Mouse (Mus musculus): ENCODE data around the gene Zfp830. TPM values are rescaled to one million over a fixed set of nuclear protein-coding genes. Genes with fewer than 3 reads are reported as not detected.

Gene Zfp830
- polyA plus RNA-seq, 1 experiment from 2014 or later: 24.9 TPM

DNA sequence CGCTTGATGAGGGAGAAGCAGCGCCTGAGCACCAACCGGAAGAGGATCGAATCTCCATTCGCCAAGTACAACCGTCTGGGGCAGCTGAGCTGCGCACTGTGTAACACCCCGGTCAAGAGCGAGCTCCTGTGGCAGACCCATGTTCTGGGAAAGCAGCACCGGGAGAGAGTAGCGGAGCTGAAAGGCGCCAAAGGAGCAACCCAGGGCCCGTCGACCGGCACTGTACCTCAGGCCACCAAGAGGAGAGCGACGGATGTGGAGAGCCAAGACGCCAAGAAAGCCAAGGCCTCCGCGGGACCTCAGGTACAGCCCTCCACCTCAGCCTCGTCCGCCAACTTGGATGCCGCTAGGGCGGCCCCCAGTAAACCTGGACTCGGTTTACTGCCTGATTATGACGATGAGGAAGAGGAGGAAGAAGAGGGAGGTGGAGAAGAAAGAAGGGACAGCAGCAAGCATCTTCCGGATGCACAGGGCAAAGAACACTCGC is 336 bp downstream of the Zfp830 start:
- Histone ChIP-seq H3K9ac (peak overlapping the region; percentile 88), H3K9me3 (replicated peaks) (no peaks in the 10 kb centered on the region), H3K4me3 (peak overlapping the region; percentile 89), H3K4me2 (peak overlapping the region; percentile 94), H3K27me3 (replicated peaks) (no peaks in the 10 kb centered on the region), H3K36me3 (peaks cover 29% of the 10 kb centered on the region), H3K4me1 (peaks cover 32% of the 10 kb centered on the region), H3K27ac (peak overlapping the region; percentile 95)
- ATAC-seq: peak; percentile 67
- WGBS (ENCODE audit: insufficient replicate concordance): 0% methylated on average over 28 of the region's 28 CpGs

DNA sequence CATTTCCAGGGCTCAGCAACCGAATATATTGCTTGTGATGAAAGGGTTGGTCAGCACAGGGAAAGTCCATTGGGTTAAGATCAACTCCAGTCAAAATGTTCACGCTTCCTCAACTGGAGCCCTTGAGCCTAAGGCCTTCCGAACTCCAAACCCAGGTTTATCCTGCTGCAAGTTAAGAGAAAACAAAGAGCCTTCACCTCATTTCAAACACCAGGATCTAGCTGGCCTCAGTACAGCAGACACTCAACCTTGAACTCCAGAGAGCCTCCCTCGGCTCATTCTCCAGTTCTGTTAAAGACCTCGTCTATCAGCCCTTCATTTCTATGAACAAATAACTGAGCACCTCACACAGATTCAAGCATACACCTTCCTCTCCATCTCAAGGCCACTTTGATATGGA is 16.0 kb downstream of the Zfp830 start:
- H3K9ac ChIP-seq: peak overlapping the region; percentile 92
- no peaks in the 10 kb centered on the region for H3K9me3 ChIP-seq (replicated peaks)
- no peaks in the 10 kb centered on the region for H3K27me3 ChIP-seq (replicated peaks)
- no peak for ATAC-seq
- H3K36me3 ChIP-seq: peaks cover 19% of the 10 kb centered on the region
- peak overlapping the region; percentile 94 for H3K4me3 ChIP-seq
- H3K27ac ChIP-seq: peak overlapping the region; percentile 88; the same call in 1 of the 2 replicates
- 39% methylated on average over 5 of the region's 5 CpGs for WGBS (ENCODE audit: insufficient replicate concordance)
- H3K4me1 ChIP-seq: peaks cover 37% of the 10 kb centered on the region
- H3K4me2 ChIP-seq: peak overlapping the region; percentile 77

DNA sequence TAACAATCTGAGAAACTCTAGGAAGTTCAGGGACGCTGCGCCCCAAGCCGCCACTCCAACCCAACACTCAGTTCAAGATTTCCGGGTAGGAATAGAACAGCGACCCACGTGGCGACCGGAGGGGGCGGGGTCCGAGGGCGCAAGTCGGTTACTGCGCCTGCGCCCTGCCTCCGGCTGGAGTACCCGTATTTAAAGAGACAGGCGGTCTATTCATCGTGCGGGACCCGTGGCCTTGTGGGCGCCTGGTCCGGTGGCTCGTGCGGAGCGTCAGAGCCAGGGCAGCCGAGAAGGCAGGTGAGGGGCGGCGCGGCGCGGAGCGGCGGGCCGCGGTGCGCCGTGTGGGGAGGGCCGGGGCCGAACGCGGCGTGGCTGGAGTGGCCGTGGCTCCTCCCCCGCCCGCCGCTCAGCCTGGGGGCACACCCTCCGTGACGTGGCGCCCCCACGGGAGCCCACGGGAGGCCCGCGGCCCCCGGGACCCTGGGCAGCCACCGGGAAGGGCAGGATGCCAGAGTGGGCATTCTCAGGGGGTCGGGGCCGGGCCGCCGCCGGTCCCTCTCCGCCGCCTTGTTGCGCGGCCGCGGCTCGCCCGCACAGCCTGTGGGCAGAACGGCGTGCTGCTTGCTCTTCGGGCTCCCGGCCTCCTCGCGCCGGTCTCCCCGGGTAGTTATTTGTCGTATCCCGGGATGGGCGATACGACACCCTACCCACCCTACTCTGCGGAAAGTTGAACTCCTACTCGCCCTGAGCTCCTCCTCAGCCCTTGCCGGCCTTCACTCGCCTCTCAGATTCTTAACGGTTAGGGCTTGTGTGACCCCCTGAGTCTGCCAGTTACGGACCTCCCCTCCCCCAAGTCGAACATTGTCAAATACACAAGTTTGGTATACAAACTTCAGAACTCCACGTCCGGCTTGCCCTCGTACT is 17.1 kb downstream of the Zfp830 start, which contains the start of gene Lig3:
Lig3 (plus strand) TSS at position 126 of the 921 bp plus-strand sequence.
- Histone ChIP-seq H3K9me3 (replicated peaks) (no peaks in the 10 kb centered on the region), H3K27ac (peak within 1 kb of the TSS; percentile 88), H3K4me1 (peaks cover 37% of the 10 kb centered on the region), H3K9ac (peak within 1 kb of the TSS; percentile 92), H3K4me2 (peak within 1 kb of the TSS; percentile 77), H3K36me3 (peaks cover 30% of the 10 kb centered on the region), H3K27me3 (replicated peaks) (no peaks in the 10 kb centered on the region), H3K4me3 (peak within 1 kb of the TSS; percentile 94)
- under 1% methylated on average over 88 of the region's 90 CpGs for WGBS (ENCODE audit: insufficient replicate concordance)
- peak; percentile 93 for ATAC-seq

DNA sequence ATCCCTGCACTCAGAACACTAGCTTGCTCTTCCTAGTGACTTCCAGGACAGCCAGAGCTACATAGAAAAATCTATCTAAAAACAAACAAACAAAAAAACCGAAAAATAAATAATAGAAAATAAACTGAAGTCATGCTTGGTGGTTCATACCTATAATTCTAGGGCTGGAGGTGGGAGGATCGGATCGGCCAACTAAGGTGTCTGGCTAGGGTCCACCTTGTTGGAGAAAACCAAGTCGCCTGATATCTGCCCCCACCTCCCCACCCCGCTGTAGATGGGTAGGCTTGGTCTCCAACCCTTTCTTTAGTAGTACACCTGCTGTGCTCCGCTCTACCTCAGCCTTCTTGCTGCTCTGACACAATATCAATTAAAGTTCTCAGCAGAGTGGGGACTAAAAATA is 18.1 kb downstream of the Zfp830 start:
- H3K27ac ChIP-seq: 0 out of 2 replicates have a peak overlapping the region, but pooled peaks have one; percentile 88
- peak overlapping the region; percentile 94 for H3K4me3 ChIP-seq
- H3K9ac ChIP-seq: peak overlapping the region; percentile 92
- no peaks in the 10 kb centered on the region for H3K9me3 ChIP-seq (replicated peaks)
- ATAC-seq: no peak
- peak overlapping the region; percentile 77 for H3K4me2 ChIP-seq
- H3K27me3 ChIP-seq (replicated peaks): no peaks in the 10 kb centered on the region
- peaks cover 37% of the 10 kb centered on the region for H3K4me1 ChIP-seq
- 43% methylated on average over 6 of the region's 6 CpGs for WGBS (ENCODE audit: insufficient replicate concordance)
- H3K36me3 ChIP-seq: peaks cover 40% of the 10 kb centered on the region

- no peak overlapping the region for H3K9ac ChIP-seq
- 82% methylated on average over 11 of the region's 11 CpGs for WGBS (ENCODE audit: insufficient replicate concordance)
- H3K27me3 ChIP-seq (replicated peaks): no peaks in the 10 kb centered on the region
- peaks cover 37% of the 10 kb centered on the region for H3K4me1 ChIP-seq
- H3K4me2 ChIP-seq: no peak overlapping the region
- peaks cover 52% of the 10 kb centered on the region for H3K36me3 ChIP-seq
- ATAC-seq: no peak
- H3K27ac ChIP-seq: no peak overlapping the region
- H3K4me3 ChIP-seq: no peak overlapping the region
- no peaks in the 10 kb centered on the region for H3K9me3 ChIP-seq (replicated peaks)
Measured at GRCm38 (mm10) chr11:82783453-82783852, 19.3 kb downstream of the Zfp830 start.

DNA sequence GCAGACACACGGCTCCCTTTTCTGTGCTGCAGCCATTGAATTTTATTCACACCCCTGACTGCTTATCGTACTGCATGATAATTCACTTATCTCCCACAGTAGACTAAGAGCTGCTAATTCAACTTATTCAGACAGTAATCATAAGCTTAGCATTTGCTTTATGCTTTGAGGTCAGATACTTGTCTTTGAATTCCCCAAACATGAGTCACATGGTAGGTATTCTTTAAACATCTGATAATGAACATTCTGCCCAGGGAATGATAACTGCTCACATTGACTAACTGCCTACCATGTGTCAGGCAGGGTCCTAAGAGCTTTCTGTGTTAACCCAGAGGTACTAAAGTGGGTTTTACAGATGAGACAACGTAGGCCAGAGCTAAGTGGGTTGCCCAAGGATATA is 42.5 kb downstream of the Zfp830 start:
- no peak for ATAC-seq
- no peak overlapping the region for H3K4me3 ChIP-seq
- no peak overlapping the region for H3K27ac ChIP-seq
- no peak overlapping the region for H3K9ac ChIP-seq
- H3K36me3 ChIP-seq: peaks cover 94% of the 10 kb centered on the region
- 64% methylated on average over 3 of the region's 3 CpGs for WGBS (ENCODE audit: insufficient replicate concordance)
- no peaks in the 10 kb centered on the region for H3K9me3 ChIP-seq (replicated peaks)
- H3K27me3 ChIP-seq (replicated peaks): no peaks in the 10 kb centered on the region
- H3K4me1 ChIP-seq: peaks cover 6% of the 10 kb centered on the region; the same call in 1 of the 2 replicates
- no peak overlapping the region for H3K4me2 ChIP-seq

GRCm38 (mm10) chr11:82807370-82807769 is 43.2 kb downstream of the Zfp830 start:
- 68% methylated on average over 3 of the region's 3 CpGs for WGBS (ENCODE audit: insufficient replicate concordance)
- peaks cover 94% of the 10 kb centered on the region for H3K36me3 ChIP-seq
- peaks cover 6% of the 10 kb centered on the region; the same call in 1 of the 2 replicates for H3K4me1 ChIP-seq

GRCm38 (mm10) chr11:82808485-82808884 is 44.3 kb downstream of the Zfp830 start:
- no peaks in the 10 kb centered on the region for H3K27me3 ChIP-seq (replicated peaks)
- H3K27ac ChIP-seq: no peak overlapping the region
- WGBS (ENCODE audit: insufficient replicate concordance): 84% methylated on average over 5 of the region's 5 CpGs
- ATAC-seq: no peak
- H3K4me1 ChIP-seq: peaks cover 6% of the 10 kb centered on the region; the same call in 1 of the 2 replicates
- H3K9me3 ChIP-seq (replicated peaks): no peaks in the 10 kb centered on the region
- peaks cover 94% of the 10 kb centered on the region for H3K36me3 ChIP-seq
- H3K4me2 ChIP-seq: no peak overlapping the region
- no peak overlapping the region for H3K9ac ChIP-seq
- no peak overlapping the region for H3K4me3 ChIP-seq

More at GRCm38 (mm10) chr11:82807370-82807769, 43.2 kb downstream of the Zfp830 start:
- no peak overlapping the region for H3K4me2 ChIP-seq
- no peak overlapping the region for H3K27ac ChIP-seq
- no peaks in the 10 kb centered on the region for H3K27me3 ChIP-seq (replicated peaks)
- H3K9me3 ChIP-seq (replicated peaks): no peaks in the 10 kb centered on the region
- no peak overlapping the region for H3K9ac ChIP-seq
- no peak overlapping the region for H3K4me3 ChIP-seq
- ATAC-seq: no peak

Other genes starting within 250 kb of the Zfp830 start
- gene Cct6b, start within 50 bp of the Zfp830 start, polyA plus RNA-seq (2016; fragmentation: Nextera tagmentation; extraction: Ambion mirVana): 0.19 and 0.47 TPM in 2 replicates
- gene Lig3, start 16.8 kb downstream of the Zfp830 start, polyA plus RNA-seq (2016; fragmentation: Nextera tagmentation; extraction: Ambion mirVana): 19.7 and 19.8 TPM in 2 replicates
- 28.1 and 28.8 TPM in 2 replicates for gene Rffl, start 106.9 kb downstream of the Zfp830 start, polyA plus RNA-seq (2016; fragmentation: Nextera tagmentation; extraction: Ambion mirVana)
- 8.6 and 10.0 TPM in 2 replicates for gene Rad51d, start 126.3 kb downstream of the Zfp830 start, polyA plus RNA-seq (2016; fragmentation: Nextera tagmentation; extraction: Ambion mirVana)
- gene Fndc8, start 127.8 kb downstream of the Zfp830 start, polyA plus RNA-seq (2016; fragmentation: Nextera tagmentation; extraction: Ambion mirVana): 0.08 and 0.19 TPM in 2 replicates
- 30.6 and 30.7 TPM in 2 replicates for gene Nle1, start 144.1 kb downstream of the Zfp830 start, polyA plus RNA-seq (2016; fragmentation: Nextera tagmentation; extraction: Ambion mirVana)
- gene Unc45b, start 146.2 kb downstream of the Zfp830 start, polyA plus RNA-seq (2016; fragmentation: Nextera tagmentation; extraction: Ambion mirVana): 1.1 and 1.4 TPM in 2 replicates
- 0.83 and 0.92 TPM in 2 replicates for gene Slfn5, start 187.0 kb downstream of the Zfp830 start, polyA plus RNA-seq (2016; fragmentation: Nextera tagmentation; extraction: Ambion mirVana)
- 7.6 and 8.3 TPM in 2 replicates for gene Slfn9, start 227.5 kb downstream of the Zfp830 start, polyA plus RNA-seq (2016; fragmentation: Nextera tagmentation; extraction: Ambion mirVana)

Measured in liver, embryonic 12.5 days (tissue).